Mouse (Mus musculus) midbrain, embryonic 14.5 days (tissue): ENCODE results near the gene Zfp30. TPM values are rescaled to one million over a fixed set of nuclear protein-coding genes. Genes with fewer than 3 reads are reported as not detected.

Experiments
- ATAC-seq: fragments of 200-750 bp; cut with Nextera tagmentation; 2 replicates; pipeline ENCODE4 v1.8.0; 2017; ENCODE audit warnings: moderate number of reproducible peaks, moderate library complexity; ENCODE audit not compliant: low FRiP score, low TSS enrichment
- DNase-seq: peaks from one replicate; pipeline ENCODE4 v3.0.0-alpha.2; 2015
- H3K27ac ChIP-seq: fragments of 300-500 bp; sonication (generic); replicated peaks from 2 replicates; pipeline ENCODE4 v1.5.1; 2014; ENCODE audit warnings: mild to moderate bottlenecking, low read depth, low read length, moderate library complexity
- H3K27me3 ChIP-seq: fragments of 300-500 bp; sonication (generic); 2 replicates; pipeline ENCODE4 v1.6.1; 2014; ENCODE audit warnings: low read length, control low read depth, mixed read lengths; ENCODE audit not compliant: control insufficient read depth, insufficient read depth
- H3K36me3 ChIP-seq: fragments of 300-500 bp; sonication (generic); 2 replicates; pipeline ENCODE4 v1.6.1; 2014; ENCODE audit warnings: low read length, control low read depth; ENCODE audit not compliant: control insufficient read depth, insufficient read depth
- H3K4me1 ChIP-seq: fragments of 300-500 bp; sonication (generic); 2 replicates; pipeline ENCODE4 v1.6.1; 2014; ENCODE audit warnings: mild to moderate bottlenecking, antibody characterized with exemption, low read length, control low read depth; ENCODE audit not compliant: control insufficient read depth, insufficient read depth
- H3K4me2 ChIP-seq: fragments of 300-500 bp; sonication (generic); 2 replicates; pipeline ENCODE4 v1.6.1; 2014; ENCODE audit warnings: mild to moderate bottlenecking, low read length, moderate library complexity
- H3K4me3 ChIP-seq: fragments of 300-500 bp; sonication (generic); replicated peaks from 2 replicates; pipeline ENCODE4 v1.5.1; 2014; ENCODE audit warnings: low read depth, low read length
- H3K9ac ChIP-seq: fragments of 300-500 bp; sonication (generic); replicated peaks from 2 replicates; pipeline ENCODE4 v1.6.1; 2014; ENCODE audit warnings: mild to moderate bottlenecking, low read length, moderate library complexity
- H3K9me3 ChIP-seq: fragments of 300-500 bp; sonication (generic); 2 replicates; pipeline ENCODE4 v1.6.1; 2016; ENCODE audit warnings: low read length, control low read depth, mixed read lengths; ENCODE audit not compliant: control insufficient read depth
- WGBS: fragments of 180-500 bp; shearing (Covaris S2); extraction: QIAGEN DNeasy Blood & Tissue Kit; methylation state at CpG from one replicate; pipeline ENCODE4 v1.1.7; 2014; 5-methylcytosine and 5-hydroxymethylcytosine counted together
- polyA plus RNA-seq: library from polyadenylated mRNA; unstranded; fragments of >200 nt; fragmentation: Nextera tagmentation; extraction: Ambion mirVana; gene quantifications from 2 replicates; pipeline ENCODE4 v1.2.1, GENCODE M21; 2014

Zfp30 gene
- polyA plus RNA-seq: 16.0 and 16.2 TPM in 2 replicates

- DNase-seq: peak; percentile 96
- Histone ChIP-seq H3K4me2 (peak within 1 kb of the TSS; percentile 71), H3K9ac (peak within 1 kb of the TSS; percentile 80), H3K9me3 (no peaks in the 10 kb centered on the region; the same call in 1 of the 2 replicates), H3K27ac (peak within 1 kb of the TSS; percentile 92), H3K4me1 (peaks cover 20% of the 10 kb centered on the region; the same call in 1 of the 2 replicates), H3K4me3 (peak within 1 kb of the TSS; percentile 78), H3K36me3 (peaks cover 22% of the 10 kb centered on the region), H3K27me3 (no peaks in the 10 kb centered on the region)
- under 1% methylated on average over 45 of the region's 45 CpGs for WGBS
- peak; percentile 97 for ATAC-seq
Measured at GRCm38 (mm10) chr7:29783871-29784551, at the start of gene Zfp30. TSS of gene Zfp30 (plus strand) at chr7:29783998.

GRCm38 (mm10) chr7:29742258-29742657 is 41.5 kb upstream of the Zfp30 start:
- Histone ChIP-seq H3K36me3 (no peaks in the 10 kb centered on the region), H3K4me2 (no peak overlapping the region), H3K9ac (no peak overlapping the region), H3K4me3 (no peak overlapping the region), H3K9me3 (no peaks in the 10 kb centered on the region), H3K27me3 (no peaks in the 10 kb centered on the region), H3K27ac (no peak overlapping the region), H3K4me1 (no peaks in the 10 kb centered on the region)
- ATAC-seq (no peak), DNase-seq (no peak)
- WGBS: 87% methylated on average over 3 of the region's 3 CpGs

- H3K9ac ChIP-seq: no peak overlapping the region
- no peak overlapping the region for H3K4me3 ChIP-seq
- no peaks in the 10 kb centered on the region for H3K36me3 ChIP-seq
- no peaks in the 10 kb centered on the region for H3K9me3 ChIP-seq
- 90% methylated on average over 5 of the region's 5 CpGs for WGBS
- H3K4me2 ChIP-seq: no peak overlapping the region
- H3K4me1 ChIP-seq: no peaks in the 10 kb centered on the region
- no peak overlapping the region for H3K27ac ChIP-seq
- no peaks in the 10 kb centered on the region for H3K27me3 ChIP-seq
- no peak for ATAC-seq
- DNase-seq: no peak
Measured at GRCm38 (mm10) chr7:29760476-29760875, 23.3 kb upstream of the Zfp30 start.

GRCm38 (mm10) chr7:29764702-29765101 is 19.1 kb upstream of the Zfp30 start:
- H3K36me3 ChIP-seq: no peaks in the 10 kb centered on the region
- H3K4me1 ChIP-seq: peaks cover 10% of the 10 kb centered on the region
- no peaks in the 10 kb centered on the region for H3K9me3 ChIP-seq
- no peak for DNase-seq
- H3K4me3 ChIP-seq: no peak overlapping the region
- no peaks in the 10 kb centered on the region for H3K27me3 ChIP-seq
- 81% methylated on average over 7 of the region's 7 CpGs for WGBS
- H3K27ac ChIP-seq: no peak overlapping the region
- no peak overlapping the region for H3K4me2 ChIP-seq
- H3K9ac ChIP-seq: no peak overlapping the region
- no peak for ATAC-seq

- Histone ChIP-seq H3K4me3 (peak overlapping the region; percentile 63), H3K27ac (peak overlapping the region; percentile 58), H3K9me3 (no peaks in the 10 kb centered on the region), H3K27me3 (no peaks in the 10 kb centered on the region), H3K4me1 (peaks cover 10% of the 10 kb centered on the region), H3K4me2 (peak overlapping the region; percentile 58), H3K9ac (peak overlapping the region; percentile 50), H3K36me3 (peaks cover 4% of the 10 kb centered on the region)
- DNase-seq (peak; percentile 93), ATAC-seq (peak; percentile 70; the same call in 1 of the 2 replicates)
- WGBS: 1% methylated on average over 15 of the region's 15 CpGs
Measured at GRCm38 (mm10) chr7:29767058-29767686, 16.6 kb upstream of the Zfp30 start.

- peaks cover 13% of the 10 kb centered on the region for H3K36me3 ChIP-seq
- H3K4me1 ChIP-seq: peaks cover 10% of the 10 kb centered on the region
- ATAC-seq (peak; percentile 94), DNase-seq (peak; percentile 95)
- peak within 1 kb of the TSS; percentile 63 for H3K4me3 ChIP-seq
- peak within 1 kb of the TSS; percentile 66 for H3K27ac ChIP-seq
- no peaks in the 10 kb centered on the region for H3K27me3 ChIP-seq
- H3K4me2 ChIP-seq: peak within 1 kb of the TSS; percentile 58
- H3K9me3 ChIP-seq: no peaks in the 10 kb centered on the region
- under 1% methylated on average over 32 of the region's 32 CpGs for WGBS
- H3K9ac ChIP-seq: peak within 1 kb of the TSS; percentile 55
Measured at GRCm38 (mm10) chr7:29768090-29768900, 15.5 kb upstream of the Zfp30 start, which contains the start of gene Zfp84. TSS of gene Zfp84 (plus strand) at chr7:29768552.

GRCm38 (mm10) chr7:29768980-29769379 is 14.8 kb upstream of the Zfp30 start:
- no peaks in the 10 kb centered on the region for H3K27me3 ChIP-seq
- H3K4me2 ChIP-seq: peak overlapping the region; percentile 58
- WGBS: 7% methylated on average over 10 of the region's 10 CpGs
- H3K27ac ChIP-seq: no peak overlapping the region
- DNase-seq (no peak), ATAC-seq (no peak)
- H3K36me3 ChIP-seq: peaks cover 20% of the 10 kb centered on the region
- peak overlapping the region; percentile 63 for H3K4me3 ChIP-seq
- H3K9ac ChIP-seq: peak overlapping the region; percentile 55
- no peaks in the 10 kb centered on the region for H3K9me3 ChIP-seq
- H3K4me1 ChIP-seq: peaks cover 10% of the 10 kb centered on the region

- Histone ChIP-seq H3K9me3 (no peaks in the 10 kb centered on the region), H3K27me3 (no peaks in the 10 kb centered on the region), H3K4me1 (peaks cover 7% of the 10 kb centered on the region), H3K27ac (no peak overlapping the region), H3K36me3 (peaks cover 64% of the 10 kb centered on the region), H3K9ac (no peak overlapping the region), H3K4me2 (no peak overlapping the region), H3K4me3 (no peak overlapping the region)
- DNase-seq: no peak
- WGBS: 92% methylated on average over 7 of the region's 7 CpGs
- ATAC-seq: no peak
Measured at GRCm38 (mm10) chr7:29773503-29773902, 10.3 kb upstream of the Zfp30 start.
